Mouse (Mus musculus) forebrain, postnatal 0 days (tissue): ENCODE results near the gene Catsperg2. TPM values are rescaled to one million over a fixed set of nuclear protein-coding genes. Genes with fewer than 3 reads are reported as not detected.

Experiments used
- ATAC-seq: fragments of 200-750 bp; cut with Nextera tagmentation; 2 replicates; pipeline ENCODE4 v1.8.0; 2017; ENCODE audit warnings: mild to moderate bottlenecking, moderate library complexity
- DNase-seq: peaks from one replicate; pipeline ENCODE4 v3.0.0-alpha.2; 2015
- H3K27ac ChIP-seq: fragments of 300-500 bp; sonication (generic); 2 replicates; pipeline ENCODE4 v1.5.1; 2014; ENCODE audit warnings: low read depth, mild to moderate bottlenecking, antibody characterized with exemption, low read length, moderate library complexity, mixed read lengths
- H3K27me3 ChIP-seq: fragments of 300-500 bp; sonication (generic); 2 replicates; pipeline ENCODE4 v1.6.1; 2014; ENCODE audit warnings: mild to moderate bottlenecking, low read length, mixed read lengths; ENCODE audit not compliant: insufficient read depth
- H3K36me3 ChIP-seq: fragments of 300-500 bp; sonication (generic); 2 replicates; pipeline ENCODE4 v1.6.1; 2014; ENCODE audit warnings: mild to moderate bottlenecking, moderate library complexity; ENCODE audit not compliant: insufficient read depth
- H3K4me1 ChIP-seq: fragments of 300-500 bp; sonication (generic); 2 replicates; pipeline ENCODE4 v1.6.1; 2014; ENCODE audit warnings: antibody characterized with exemption; ENCODE audit not compliant: insufficient read depth
- H3K4me2 ChIP-seq: fragments of 300-500 bp; sonication (generic); 2 replicates; pipeline ENCODE4 v1.6.1; 2014; ENCODE audit warnings: low read depth, mild to moderate bottlenecking, moderate library complexity
- H3K4me3 ChIP-seq: fragments of 300-500 bp; sonication (generic); 2 replicates; pipeline ENCODE4 v1.5.1; 2014; ENCODE audit warnings: low read depth, low read length, mixed read lengths
- H3K9ac ChIP-seq: fragments of 300-500 bp; sonication (generic); 2 replicates; pipeline ENCODE4 v1.6.1; 2014; ENCODE audit warnings: mild to moderate bottlenecking
- H3K9me3 ChIP-seq: fragments of 300-500 bp; sonication (generic); 2 replicates; pipeline ENCODE4 v1.6.1; 2016; ENCODE audit warnings: low read length
- CTCF ChIP-seq: sonication (generic); IDR thresholded peaks from 2 replicates; pipeline ENCODE4 v1.5.1; 2016; ENCODE audit warnings: antibody characterized with exemption, control low read depth, low read depth
- WGBS: fragments of 180-500 bp; shearing (Covaris S2); extraction: QIAGEN DNeasy Blood & Tissue Kit; methylation state at CpG from one replicate; pipeline ENCODE4 v1.1.7; 2014; 5-methylcytosine and 5-hydroxymethylcytosine counted together
- microRNA counts: library from miRNA; unstranded; fragments of <30 nt; microRNA quantifications from one replicate; lab custom pipeline; 2015
- microRNA-seq, 2 experiments: library from miRNA; unstranded; fragments of <30 nt; microRNA quantifications; one replicate each; pipeline ENCODE4; 2016
- polyA plus RNA-seq: library from polyadenylated mRNA; unstranded; fragments of >200 nt; fragmentation: Nextera tagmentation; extraction: Ambion mirVana; gene quantifications from 2 replicates; pipeline ENCODE4 v1.2.1, GENCODE M21; 2015
- total RNA-seq: library from RNA; depleted of rRNA; stranded (reverse); fragments of >200 nt; gene quantifications from 2 replicates; pipeline ENCODE4 v1.2.3, GENCODE M21; 2014; rRNA removed

The Catsperg2 gene
- total and polyA plus RNA-seq, 2 experiments from 2014 or later, result 0.10 to 0.52 TPM

GRCm38 (mm10) chr7:29681868-29682267 is 45.0 kb downstream of the Catsperg2 start:
- Histone ChIP-seq H3K4me3 (no peak overlapping the region), H3K27me3 (no peaks in the 10 kb centered on the region), H3K9me3 (0 out of 2 replicates have a peak, but pooled peaks cover 4% of the 10 kb centered on the region), H3K4me2 (no peak overlapping the region), H3K27ac (no peak overlapping the region), H3K36me3 (no peaks in the 10 kb centered on the region), H3K9ac (no peak overlapping the region), H3K4me1 (no peaks in the 10 kb centered on the region)
- DNase-seq, result peak; percentile 27
- peak; percentile 58 for ATAC-seq
- TF ChIP-seq CTCF, result peak; percentile 70
- 68% methylated on average over 3 of the region's 3 CpGs for WGBS

MicroRNAs encoded within 50 kb of the gene (microRNA counts, 519-probe panel; counts per million panel counts)
- microRNA mmu-miR-1964 (lab: Ali Mortazavi, UCI), result not detected

Small RNA genes lying within 50 kb of the gene (microRNA-seq; reads per million reads assigned to microRNA genes)
- 2.2 to 3.5 reads per million in 2 experiments for gene Mir1964

Other genes starting within 250 kb of the Catsperg2 start
- 26.6 and 44.1 TPM in 2 replicates for gene Sipa1l3, start 208.4 kb downstream of the Catsperg2 start, total RNA-seq
- 5.7 and 12.1 TPM in 2 replicates for gene Sipa1l3, start 208.4 kb downstream of the Catsperg2 start, polyA plus RNA-seq
- gene Zfp84, start 41.5 kb upstream of the Catsperg2 start, total RNA-seq, result 16.7 and 19.0 TPM in 2 replicates
- gene Zfp84, start 41.5 kb upstream of the Catsperg2 start, polyA plus RNA-seq, result 5.8 and 6.9 TPM in 2 replicates
- 11.3 and 14.4 TPM in 2 replicates for gene Zfp30, start 57.0 kb upstream of the Catsperg2 start, total RNA-seq
- 10.2 and 11.4 TPM in 2 replicates for gene Zfp30, start 57.0 kb upstream of the Catsperg2 start, polyA plus RNA-seq
- gene Zfp790, start 89.1 kb upstream of the Catsperg2 start, total RNA-seq, result 15.6 and 16.9 TPM in 2 replicates
- gene Zfp790, start 89.1 kb upstream of the Catsperg2 start, polyA plus RNA-seq, result 9.3 and 12.2 TPM in 2 replicates
- 12.7 and 18.3 TPM in 2 replicates for gene Zfp940, start 126.6 kb upstream of the Catsperg2 start, total RNA-seq
- 8.8 and 12.4 TPM in 2 replicates for gene Zfp940, start 126.6 kb upstream of the Catsperg2 start, polyA plus RNA-seq
- gene Zfp420, start 132.9 kb upstream of the Catsperg2 start, total RNA-seq, result 26.9 and 27.1 TPM in 2 replicates
- gene Zfp420, start 132.9 kb upstream of the Catsperg2 start, polyA plus RNA-seq, result 9.9 and 15.5 TPM in 2 replicates
- 19.5 and 20.3 TPM in 2 replicates for gene Zfp27, start 179.5 kb upstream of the Catsperg2 start, total RNA-seq
- 8.0 and 9.4 TPM in 2 replicates for gene Zfp27, start 179.5 kb upstream of the Catsperg2 start, polyA plus RNA-seq
- gene Zfp383, start 181.2 kb upstream of the Catsperg2 start, total RNA-seq, result 9.5 and 11.5 TPM in 2 replicates
- 3.0 and 3.9 TPM in 2 replicates for gene Zfp383, start 181.2 kb upstream of the Catsperg2 start, polyA plus RNA-seq
- gene Zfp74, start 227.1 kb upstream of the Catsperg2 start, total RNA-seq, result 11.9 and 14.4 TPM in 2 replicates
- gene Zfp74, start 227.1 kb upstream of the Catsperg2 start, polyA plus RNA-seq, result 6.6 and 15.8 TPM in 2 replicates